Mouse (Mus musculus): ENCODE data around the gene Asphd1. TPM values are rescaled to one million over a fixed set of nuclear protein-coding genes. Genes with fewer than 3 reads are reported as not detected.
A peak's percentile ranks its signal among the peaks of the same experiment; 100 is the strongest.
"Not testable (repeated sequence)": the region's sequence is repeated elsewhere in the genome, so short reads cannot be mapped to it uniquely, and the experiment has no call there.

The Asphd1 gene
- total RNA-seq, 2 experiments from 2014 or later: not detected

- DNase-seq: no peak
Measured at GRCm38 (mm10) chr7:126950647-126951615, 1.5 kb upstream of the Asphd1 start.

GRCm38 (mm10) chr7:126949793-126950646 lies 638 bp upstream of the Asphd1 start, which contains the start of gene Sez6l2:
Gene Sez6l2 (plus strand): TSS chr7:126950563.
- DNase-seq: peak; percentile 79 to 91

GRCm38 (mm10) chr7:126948626-126949025 lies 756 bp downstream of the Asphd1 start:
- DNase-seq: no peak

GRCm38 (mm10) chr7:126946530-126946929 lies 2.9 kb downstream of the Asphd1 start:
- DNase-seq: peak; percentile 18 to 37

GRCm38 (mm10) chr7:126941801-126942200 lies 7.6 kb downstream of the Asphd1 start:
- DNase-seq: no peak

GRCm38 (mm10) chr7:126941171-126941570 lies 8.2 kb downstream of the Asphd1 start:
- no peak for DNase-seq

GRCm38 (mm10) chr7:126932652-126933051 lies 16.7 kb downstream of the Asphd1 start:
- no peak for DNase-seq

GRCm38 (mm10) chr7:126929046-126929445 lies 20.3 kb downstream of the Asphd1 start:
- no peak for DNase-seq

- DNase-seq: peak; percentile 94 to 96
Measured at GRCm38 (mm10) chr7:126928384-126929037, 20.9 kb downstream of the Asphd1 start, which contains the start of gene Kctd13. Gene Kctd13 (plus strand): TSS chr7:126928879.

- DNase-seq: no peak
Measured at GRCm38 (mm10) chr7:126926299-126926698, 23.1 kb downstream of the Asphd1 start.

- DNase-seq: no peak
Measured at GRCm38 (mm10) chr7:126923999-126924398, 25.4 kb downstream of the Asphd1 start.

- DNase-seq: peak; percentile 67 to 79
Measured at GRCm38 (mm10) chr7:126922624-126923060, 26.7 kb downstream of the Asphd1 start, which contains the start of gene Tmem219. Gene Tmem219 (minus strand): TSS chr7:126922917.

- DNase-seq: no peak
Measured at GRCm38 (mm10) chr7:126921563-126921962, 27.8 kb downstream of the Asphd1 start.

GRCm38 (mm10) chr7:126919973-126920372 lies 29.4 kb downstream of the Asphd1 start:
- DNase-seq: no peak

- not testable (repeated sequence) for DNase-seq
Measured at GRCm38 (mm10) chr7:126918356-126918755, 31.0 kb downstream of the Asphd1 start.

GRCm38 (mm10) chr7:126914844-126915243 lies 34.5 kb downstream of the Asphd1 start:
- DNase-seq: no peak

GRCm38 (mm10) chr7:126905590-126905989 lies 43.8 kb downstream of the Asphd1 start:
- no peak for DNase-seq

- not testable (repeated sequence) for DNase-seq
Measured at GRCm38 (mm10) chr7:126899781-126900180, 49.6 kb downstream of the Asphd1 start.

GRCm38 (mm10) chr7:126898102-126898990 lies 51.0 kb downstream of the Asphd1 start:
- peak; percentile 97 to 98 for DNase-seq

GRCm38 (mm10) chr7:126897390-126898101 lies 51.8 kb downstream of the Asphd1 start:
- peak; percentile 69 to 80 for DNase-seq

Measured in heart, adult 18-20 months (tissue).